24 mouse cellular contexts compared by ENCODE assay signal in the genomic region with DNA sequence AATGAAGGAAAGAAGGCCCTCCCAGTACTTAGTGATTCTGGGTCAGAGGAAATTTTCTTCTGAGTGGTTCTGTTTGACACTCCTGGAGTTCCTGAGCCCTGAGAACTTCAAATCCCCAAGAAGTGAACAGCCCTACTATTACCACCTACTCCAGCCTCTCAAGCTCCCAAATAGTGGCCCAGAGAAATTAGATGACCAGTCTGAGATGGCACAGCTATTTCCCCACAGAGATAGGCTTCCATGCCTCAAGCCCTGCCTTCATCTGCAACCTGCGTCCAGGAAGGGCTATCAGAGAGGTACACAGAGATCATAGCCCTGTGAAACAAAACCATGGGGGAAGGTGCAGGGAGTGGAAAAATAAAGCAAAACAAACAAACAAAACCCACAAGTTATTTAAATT. TPM values are rescaled to one million over a fixed set of nuclear protein-coding genes. Genes with fewer than 3 reads are reported as not detected.
"Had no signal": no experiment of that assay in that cellular context is flagged by ENCODE, and none has a peak within 500 bp of the region (broad histone marks: within the 10 kb centered on the region; RNA-seq: fewer than 3 reads in every experiment).

No protein-coding gene starts in this region.

- H3K4me3 ChIP-seq: kidney, embryonic 15.5 days; left cerebral cortex, adult 2 months; myocyte; neural tube, embryonic 13.5 days had no signal

- H3K9me3 ChIP-seq: kidney, embryonic 15.5 days; neural tube, embryonic 13.5 days had no signal

- H3K4me2 ChIP-seq: kidney, embryonic 15.5 days; liver, embryonic 11.5 days; neural tube, embryonic 13.5 days had no signal

- DNase-seq: kidney, adult 8-10 months; kidney, postnatal 10 days; kidney, postnatal 36 days; layer of hippocampus, postnatal 36 days; lung, adult 18-20 months; lung, postnatal 14 days; lung, postnatal 4 days; retina, postnatal 1 day; right cerebral cortex, postnatal 25 days; thymus, adult 2 months; thymus, postnatal 14 days; thymus, postnatal 4 days had no signal

- H3K27ac ChIP-seq: kidney, embryonic 15.5 days; left cerebral cortex, adult 2 months; liver, embryonic 14.5 days; neural tube, embryonic 13.5 days; stomach, postnatal 0 days had no signal

- ATAC-seq: intestine, postnatal 0 days had no signal

- H3K36me3 ChIP-seq: kidney, embryonic 15.5 days; neural tube, embryonic 13.5 days had no signal

- H3K9ac ChIP-seq: kidney, embryonic 15.5 days; liver, embryonic 14.5 days; neural tube, embryonic 13.5 days had no signal

RNA-seq across cellular contexts. Expression of gene Pax5, which starts 3.4 kb away (rescaled TPM):
- total RNA-seq: megakaryocyte progenitor cell, adult 5-6 weeks had no signal
- polyA plus RNA-seq: limb, embryonic 11.5 days; liver, embryonic 11.5 days; lung, embryonic 16.5 days; stomach, embryonic 14.5 days; stomach, postnatal 0 days had no signal
